Mouse (Mus musculus) embryonic fibroblast, embryonic 13.5 days (primary cell): ENCODE measurements around the gene Ptprn2. TPM values are rescaled to one million over a fixed set of nuclear protein-coding genes. Genes with fewer than 3 reads are reported as not detected.

ENCODE experiments used
- H3K27ac ChIP-seq: 2 replicates; pipeline ENCODE4 v1.5.1; 2012; ENCODE audit warnings: low read length, control low read depth, inconsistent platforms; ENCODE audit not compliant: insufficient read depth
- H3K4me1 ChIP-seq: 2 replicates; pipeline ENCODE4 v1.6.1; 2011; ENCODE audit warnings: low read length; ENCODE audit not compliant: control insufficient read depth, insufficient read depth
- H3K4me3 ChIP-seq: 2 replicates; pipeline ENCODE4 v1.5.1; 2011; ENCODE audit warnings: mild to moderate bottlenecking, control low read depth, low read length; ENCODE audit not compliant: insufficient read depth
- CTCF ChIP-seq: IDR thresholded peaks from 2 replicates; pipeline ENCODE4 v1.5.1; 2011; ENCODE audit warnings: mild to moderate bottlenecking, control low read depth, low read length, moderate library complexity, borderline replicate concordance; ENCODE audit not compliant: insufficient read depth
- POLR2A ChIP-seq: IDR thresholded peaks from 2 replicates; pipeline ENCODE4 v1.6.1; 2011; ENCODE audit warnings: low read depth, mild to moderate bottlenecking, control low read depth, low read length, moderate library complexity
- polyA plus RNA-seq: library from polyadenylated mRNA; stranded (reverse); fragments of >200 nt; gene quantifications from 2 replicates; pipeline ENCODE4 v1.2.4, GENCODE M21; 2011; ENCODE audit warnings: low read depth; ENCODE audit not compliant: missing spikeins, insufficient read length

Ptprn2 gene
- polyA plus RNA-seq, 1 experiment: 0.26 TPM

DNA sequence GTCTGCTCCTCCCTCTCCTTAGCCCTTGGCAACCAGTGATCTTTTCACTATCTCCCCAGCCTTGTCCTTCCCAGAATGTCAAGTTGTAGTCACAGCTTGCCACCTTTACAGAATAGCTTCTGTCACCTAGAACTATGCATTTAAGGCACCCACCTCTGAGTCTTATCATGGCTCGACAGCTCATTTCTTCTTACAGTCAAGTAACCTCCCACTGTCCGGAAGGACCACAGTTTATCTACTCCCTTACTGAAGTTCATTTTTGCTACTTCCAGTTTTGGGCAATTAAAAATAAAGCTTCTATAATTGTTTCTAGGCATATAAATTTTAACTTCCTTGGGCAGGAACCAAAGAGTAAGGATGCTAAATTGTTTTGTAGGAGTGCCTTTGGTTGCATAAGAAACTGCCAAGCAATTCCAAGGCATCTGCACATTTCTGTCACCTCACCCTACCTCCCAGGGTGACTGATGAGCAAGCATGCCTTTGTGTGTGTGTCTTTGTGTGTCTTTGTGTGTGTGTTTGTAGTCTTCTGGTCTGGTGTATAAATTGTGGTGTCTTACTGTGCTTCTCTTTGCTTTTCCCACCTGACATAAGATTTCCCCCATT is 516.1 kb downstream of the Ptprn2 start:
- no peak for TF ChIP-seq CTCF
- no peak for TF ChIP-seq POLR2A
- no peaks in the 10 kb centered on the region for H3K4me1 ChIP-seq
- no peak overlapping the region for H3K27ac ChIP-seq
- no peak overlapping the region for H3K4me3 ChIP-seq

DNA sequence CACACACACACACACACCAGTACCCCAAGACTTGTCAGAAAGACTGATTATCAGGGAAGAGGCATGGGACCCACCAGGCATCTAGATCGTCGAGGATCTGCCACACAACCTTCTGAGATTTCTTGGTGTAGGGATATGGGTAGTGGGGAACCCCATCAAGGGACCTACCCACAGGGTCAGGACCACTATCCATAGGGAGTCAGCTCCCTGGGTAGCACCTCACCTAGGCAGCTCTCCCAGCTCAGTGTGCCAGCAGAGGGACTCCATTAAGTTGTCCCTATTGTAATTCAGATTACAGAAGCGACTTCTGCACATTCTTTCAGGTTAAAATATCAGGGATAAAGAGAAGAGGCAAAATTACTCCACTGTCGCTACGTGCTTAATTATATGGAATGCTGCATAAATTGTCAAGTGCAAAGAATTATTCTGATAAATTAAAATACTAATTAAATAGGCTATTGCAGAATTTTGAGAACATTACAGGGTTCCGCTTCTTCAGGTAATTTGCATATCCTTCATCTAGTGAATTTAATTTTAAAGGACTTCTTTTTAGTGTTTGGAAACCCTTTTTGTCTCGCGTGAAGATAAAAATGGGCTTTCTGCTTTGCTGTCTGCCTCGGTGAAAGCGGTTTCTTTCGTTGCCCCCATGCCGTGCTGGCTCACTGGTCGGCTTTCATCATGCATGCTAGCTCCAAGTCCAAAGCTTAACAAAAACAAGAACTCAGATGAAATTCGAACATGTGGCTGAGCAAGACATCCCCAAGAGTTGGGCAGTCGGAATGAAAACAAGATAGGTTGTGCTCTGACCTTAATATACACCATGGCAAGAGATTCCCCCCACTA is 531.5 kb downstream of the Ptprn2 start:
- Histone ChIP-seq H3K4me1 (no peaks in the 10 kb centered on the region), H3K27ac (no peak overlapping the region), H3K4me3 (no peak overlapping the region)
- no peak for TF ChIP-seq CTCF
- TF ChIP-seq POLR2A: no peak

DNA sequence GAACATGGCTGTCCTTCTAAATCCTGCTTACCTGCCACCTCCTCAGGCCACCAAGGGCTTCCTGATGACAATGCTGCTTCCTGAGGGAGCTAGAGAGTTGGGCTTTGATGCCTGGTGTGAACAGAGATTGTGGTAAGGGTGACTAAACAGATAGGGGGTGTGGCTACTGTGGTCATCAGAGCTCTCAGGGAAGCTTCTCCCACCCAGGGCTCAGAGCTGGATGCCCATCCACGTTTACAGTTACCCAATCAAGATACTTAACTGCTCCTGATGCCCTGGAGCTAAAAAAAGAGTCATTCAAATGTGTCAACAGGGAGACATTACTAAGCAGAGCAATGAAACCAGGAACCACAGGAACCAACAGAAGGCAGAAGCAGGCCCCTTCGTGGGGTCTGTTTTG is 532.4 kb downstream of the Ptprn2 start:
- Histone ChIP-seq H3K4me3 (no peak overlapping the region), H3K4me1 (no peaks in the 10 kb centered on the region), H3K27ac (no peak overlapping the region)
- TF ChIP-seq POLR2A (no peak), CTCF (no peak)

DNA sequence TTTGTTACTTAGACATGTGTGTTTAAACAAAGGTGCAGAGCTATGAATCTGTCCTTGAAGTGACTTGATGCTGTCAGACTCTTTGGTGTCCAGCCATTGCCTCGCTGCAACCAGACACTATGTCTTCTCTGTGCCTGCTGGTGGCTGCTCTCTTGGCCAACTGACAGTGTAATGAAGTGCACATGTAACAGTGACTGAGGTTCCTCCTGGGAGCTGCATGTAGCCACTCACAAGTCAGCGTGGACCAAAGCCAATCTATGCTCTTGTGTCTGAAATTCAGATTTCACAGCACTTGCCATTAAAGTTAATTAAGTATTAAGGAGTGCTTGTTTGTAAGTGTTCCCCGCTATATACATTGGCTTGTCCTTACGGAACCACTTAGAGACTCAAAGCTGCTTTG is 537.7 kb downstream of the Ptprn2 start:
- TF ChIP-seq CTCF: no peak
- TF ChIP-seq POLR2A: no peak
- H3K27ac ChIP-seq: no peak overlapping the region
- no peak overlapping the region for H3K4me3 ChIP-seq
- H3K4me1 ChIP-seq: no peaks in the 10 kb centered on the region

DNA sequence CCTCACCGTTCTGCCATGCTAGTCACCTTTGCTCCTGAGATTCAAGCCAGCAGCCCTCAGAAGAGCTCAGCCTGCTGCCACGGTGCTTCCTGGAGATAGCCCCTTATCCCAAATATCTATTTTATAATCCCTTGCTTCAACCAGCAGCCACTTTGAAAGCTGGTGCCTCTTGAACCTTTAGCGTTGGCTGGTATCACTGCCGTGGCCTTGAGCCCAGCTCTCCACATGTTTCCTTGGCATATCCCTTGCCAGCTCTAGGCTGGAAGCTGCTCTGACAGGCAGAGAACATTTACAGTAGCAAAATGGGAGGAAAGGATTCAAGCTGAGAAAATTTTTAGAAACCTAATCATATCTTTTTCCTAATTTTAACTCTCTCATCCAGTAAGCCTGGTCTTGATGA is 539.4 kb downstream of the Ptprn2 start:
- no peaks in the 10 kb centered on the region for H3K4me1 ChIP-seq
- H3K4me3 ChIP-seq: no peak overlapping the region
- no peak overlapping the region for H3K27ac ChIP-seq
- TF ChIP-seq CTCF (no peak), POLR2A (no peak)

DNA sequence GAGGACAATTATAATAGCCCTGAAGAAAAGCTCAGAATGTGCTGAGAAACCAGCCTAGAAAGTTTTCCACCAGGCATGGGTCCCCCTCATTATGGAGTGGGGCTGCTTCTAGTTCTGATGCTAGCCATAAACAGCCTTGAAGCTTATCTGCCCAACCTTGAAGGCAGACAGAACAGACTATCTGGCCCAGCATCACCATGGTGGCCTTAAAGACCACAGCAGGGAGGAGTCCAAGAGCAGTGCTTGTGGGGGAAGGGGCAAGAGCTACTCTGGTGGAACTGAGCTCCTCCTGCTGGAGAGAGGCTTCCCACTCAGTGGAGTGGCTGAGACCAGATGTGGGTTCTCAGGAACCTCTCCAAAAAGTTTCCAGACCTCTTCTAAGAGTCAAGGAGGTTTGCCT is 540.2 kb downstream of the Ptprn2 start:
- TF ChIP-seq POLR2A: no peak
- no peak for TF ChIP-seq CTCF
- no peak overlapping the region for H3K27ac ChIP-seq
- no peaks in the 10 kb centered on the region for H3K4me1 ChIP-seq
- H3K4me3 ChIP-seq: no peak overlapping the region

DNA sequence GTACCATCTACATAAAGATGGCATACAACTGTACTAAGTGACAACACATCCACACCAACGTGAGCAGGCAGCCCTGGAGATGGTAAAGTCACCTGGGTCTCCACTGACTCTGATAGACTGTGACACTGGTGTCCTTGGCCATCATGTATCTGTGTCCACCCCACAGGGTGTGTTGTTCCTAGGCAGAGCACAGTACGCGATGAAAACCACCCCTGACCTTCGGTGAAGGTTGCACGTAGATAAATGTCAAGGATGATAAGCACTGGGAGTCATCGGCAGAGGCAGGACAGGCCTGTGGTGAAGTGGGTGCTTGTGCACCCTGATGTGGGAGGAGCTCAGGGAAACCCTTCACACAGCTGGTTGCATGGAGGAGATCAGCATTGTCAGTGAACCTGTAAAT is 541.8 kb downstream of the Ptprn2 start:
- no peak for TF ChIP-seq POLR2A
- TF ChIP-seq CTCF: no peak
- H3K4me1 ChIP-seq: no peaks in the 10 kb centered on the region

DNA sequence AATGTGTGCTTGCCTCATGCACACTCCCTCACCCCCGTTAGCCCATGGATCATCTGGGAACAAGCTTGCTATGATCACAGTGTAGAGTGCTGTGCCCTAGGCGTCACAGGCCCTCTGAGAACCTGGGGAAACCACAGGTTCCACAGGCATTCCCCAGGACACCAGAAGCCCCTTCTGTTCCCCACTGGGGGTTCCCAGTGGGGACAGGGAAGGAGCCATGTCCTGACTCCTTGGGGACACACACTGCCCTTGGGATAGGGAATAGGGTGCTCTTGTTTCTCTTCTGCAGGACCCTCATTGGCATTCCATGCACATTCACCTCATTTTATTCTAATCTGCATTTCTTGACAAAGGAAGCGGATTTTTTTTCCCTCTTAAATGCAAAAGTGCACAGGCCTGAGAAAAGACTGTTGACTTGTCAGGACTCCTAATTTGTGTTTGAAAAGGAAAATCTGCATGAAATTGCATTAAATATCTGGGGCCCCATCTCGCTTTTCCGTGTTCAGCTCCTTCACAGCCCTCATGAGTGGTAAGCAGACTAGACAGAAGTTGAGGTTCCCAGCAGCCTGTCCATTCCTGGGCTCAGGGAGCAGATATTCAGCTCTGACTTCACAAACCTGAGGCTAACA is 542.9 kb downstream of the Ptprn2 start:
- H3K27ac ChIP-seq: no peak overlapping the region
- no peak for TF ChIP-seq CTCF
- TF ChIP-seq POLR2A: no peak
- no peak overlapping the region for H3K4me3 ChIP-seq
- no peaks in the 10 kb centered on the region for H3K4me1 ChIP-seq

More for the DNA sequence above, 541.8 kb downstream of the Ptprn2 start:
- no peak overlapping the region for H3K27ac ChIP-seq
- no peak overlapping the region for H3K4me3 ChIP-seq

DNA sequence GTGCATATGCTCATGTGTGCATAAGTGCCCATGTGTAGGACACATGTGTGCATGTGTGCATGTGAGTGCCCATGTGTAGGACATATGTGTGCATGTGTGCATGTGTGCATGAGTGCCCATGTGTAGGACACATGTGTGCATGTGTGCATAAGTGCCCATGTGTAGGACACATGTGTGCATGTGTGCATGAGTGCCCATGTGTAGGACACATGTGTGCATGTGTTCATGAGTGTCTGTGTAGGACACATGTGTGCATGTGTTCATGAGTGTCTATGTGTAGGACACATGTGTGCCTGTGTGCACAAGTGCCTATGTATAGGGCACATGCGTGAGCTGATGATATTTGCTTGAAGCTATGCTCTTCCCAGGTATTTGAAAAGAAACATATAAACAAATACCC is 547.7 kb downstream of the Ptprn2 start:
- Histone ChIP-seq H3K4me1 (no peaks in the 10 kb centered on the region), H3K27ac (no peak overlapping the region), H3K4me3 (no peak overlapping the region)
- TF ChIP-seq CTCF (no peak), POLR2A (no peak)

DNA sequence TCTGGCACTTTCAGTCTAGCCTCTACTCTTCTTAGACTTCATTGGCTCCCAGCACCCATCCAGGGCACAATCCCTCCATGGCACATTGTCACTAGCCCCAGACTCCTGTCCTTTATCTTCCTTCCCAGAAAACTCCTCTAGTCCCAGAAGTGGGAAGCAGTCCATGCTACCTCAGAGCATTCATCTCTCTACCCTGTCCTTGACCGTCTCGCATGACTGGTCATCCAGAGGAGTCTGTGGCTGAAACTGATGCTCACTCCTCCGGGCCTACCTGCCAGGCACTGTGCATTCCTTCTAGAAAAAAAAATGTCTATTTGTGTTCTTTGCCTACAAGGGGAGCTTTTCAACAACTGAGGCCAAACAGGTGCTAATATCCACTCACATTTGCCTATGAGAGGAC is 549.0 kb downstream of the Ptprn2 start:
- TF ChIP-seq POLR2A (no peak), CTCF (no peak)
- no peak overlapping the region for H3K4me3 ChIP-seq
- no peaks in the 10 kb centered on the region for H3K4me1 ChIP-seq
- H3K27ac ChIP-seq: no peak overlapping the region
